Mouse (Mus musculus): ENCODE measurements at regions not wholly inside any gene's neighbourhood (a gene's known extent, or its start where the extent isn't known, plus 50 kb on each side); places are given as distances from the start of the nearest gene placed in this dataset.

GRCm38 (mm10) chr11:19531255-19532003 is 392.7 kb upstream of the Spred2 start:
- WGBS, result 4% methylated on average over 20 of the region's 20 CpGs
- H3K4me2 ChIP-seq, result peak overlapping the region; percentile 48
- 0 out of 2 replicates have a peak, but pooled peaks cover 5% of the 10 kb centered on the region for H3K27me3 ChIP-seq
- H3K4me3 ChIP-seq, result peak overlapping the region; percentile 9; the same call in 1 of the 2 replicates
- H3K36me3 ChIP-seq, result no peaks in the 10 kb centered on the region
- peaks cover 37% of the 10 kb centered on the region for H3K4me1 ChIP-seq (replicated peaks)
- peak; percentile 66 for ATAC-seq (ENCODE audit: low read depth)
- H3K9ac ChIP-seq, result peak overlapping the region; percentile 48
- H3K9me3 ChIP-seq, result no peaks in the 10 kb centered on the region
- peak overlapping the region; percentile 78 for H3K27ac ChIP-seq (replicated peaks)

DNA sequence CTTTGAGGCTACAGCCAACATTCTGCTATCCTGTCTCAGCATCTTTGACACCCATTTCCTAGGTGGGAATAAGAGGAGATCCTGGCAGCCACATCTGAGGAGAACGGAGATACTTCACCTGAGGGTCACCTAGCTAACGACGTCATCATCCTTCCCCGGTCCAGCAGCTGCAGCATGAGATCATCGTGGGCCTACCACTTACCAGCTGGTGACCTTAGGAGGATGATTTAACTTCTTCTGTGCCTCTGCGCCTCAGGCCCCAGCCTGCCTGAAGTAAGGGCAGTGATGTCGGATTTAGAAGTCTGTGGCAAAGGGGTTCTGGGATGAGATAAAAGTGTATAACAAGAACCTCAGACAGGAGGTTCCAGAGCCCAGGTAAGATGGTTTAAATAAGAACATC is 391.3 kb upstream of the Spred2 start:
- H3K9me3 ChIP-seq, result no peaks in the 10 kb centered on the region
- peaks cover 37% of the 10 kb centered on the region for H3K4me1 ChIP-seq (replicated peaks)
- 83% methylated on average over 7 of the region's 7 CpGs for WGBS
- no peak overlapping the region for H3K9ac ChIP-seq
- H3K4me2 ChIP-seq, result no peak overlapping the region
- H3K27me3 ChIP-seq, result 0 out of 2 replicates have a peak, but pooled peaks cover 5% of the 10 kb centered on the region
- no peak for ATAC-seq (ENCODE audit: low read depth)
- no peak overlapping the region for H3K27ac ChIP-seq (replicated peaks)
- H3K4me3 ChIP-seq, result no peak overlapping the region
- no peaks in the 10 kb centered on the region for H3K36me3 ChIP-seq

GRCm38 (mm10) chr11:19533701-19534100 is 390.5 kb upstream of the Spred2 start:
- H3K9me3 ChIP-seq, result no peaks in the 10 kb centered on the region
- peaks cover 35% of the 10 kb centered on the region for H3K4me1 ChIP-seq (replicated peaks)
- no peak overlapping the region for H3K4me3 ChIP-seq
- no peak overlapping the region for H3K9ac ChIP-seq
- H3K27me3 ChIP-seq, result 0 out of 2 replicates have a peak, but pooled peaks cover 5% of the 10 kb centered on the region
- H3K4me2 ChIP-seq, result no peak overlapping the region
- H3K27ac ChIP-seq (replicated peaks), result no peak overlapping the region
- WGBS, result 92% methylated on average over 1 of the region's 1 CpGs
- ATAC-seq (ENCODE audit: low read depth), result no peak
- H3K36me3 ChIP-seq, result no peaks in the 10 kb centered on the region

DNA sequence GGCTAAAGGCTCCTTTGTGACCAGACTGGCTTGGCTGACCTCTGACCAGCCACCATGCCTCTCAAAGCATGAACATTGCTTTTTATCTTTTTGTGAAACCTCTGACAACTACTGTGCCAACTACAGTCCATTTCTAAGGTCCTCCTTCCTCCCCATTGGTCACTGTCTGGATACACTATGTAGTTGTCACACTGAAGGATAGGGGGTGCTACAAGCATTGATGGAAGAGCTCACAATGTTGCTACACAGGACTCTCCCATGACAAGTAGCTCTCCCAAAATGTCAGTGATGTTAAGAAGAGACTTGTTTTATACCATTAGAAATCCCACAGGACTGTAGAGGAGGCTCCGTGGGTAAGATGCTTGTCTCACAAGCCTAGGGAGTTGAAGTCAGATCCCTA is 389.0 kb upstream of the Spred2 start:
- peaks cover 22% of the 10 kb centered on the region for H3K4me1 ChIP-seq (replicated peaks)
- no peak for ATAC-seq (ENCODE audit: low read depth)
- no peak overlapping the region for H3K9ac ChIP-seq
- no peaks in the 10 kb centered on the region for H3K9me3 ChIP-seq
- WGBS, result 67% methylated on average over 1 of the region's 1 CpGs
- H3K4me3 ChIP-seq, result no peak overlapping the region
- no peaks in the 10 kb centered on the region for H3K36me3 ChIP-seq
- 0 out of 2 replicates have a peak, but pooled peaks cover 5% of the 10 kb centered on the region for H3K27me3 ChIP-seq
- H3K27ac ChIP-seq (replicated peaks), result no peak overlapping the region
- H3K4me2 ChIP-seq, result no peak overlapping the region

GRCm38 (mm10) chr11:19546226-19546625 is 377.9 kb upstream of the Spred2 start:
- H3K36me3 ChIP-seq, result no peaks in the 10 kb centered on the region
- H3K27ac ChIP-seq (replicated peaks), result no peak overlapping the region
- no peak for ATAC-seq (ENCODE audit: low read depth)
- no peaks in the 10 kb centered on the region for H3K4me1 ChIP-seq (replicated peaks)
- no peaks in the 10 kb centered on the region for H3K27me3 ChIP-seq
- H3K4me3 ChIP-seq, result no peak overlapping the region
- no peak overlapping the region for H3K9ac ChIP-seq
- H3K9me3 ChIP-seq, result no peaks in the 10 kb centered on the region
- 56% methylated on average over 4 of the region's 4 CpGs for WGBS
- no peak overlapping the region for H3K4me2 ChIP-seq

DNA sequence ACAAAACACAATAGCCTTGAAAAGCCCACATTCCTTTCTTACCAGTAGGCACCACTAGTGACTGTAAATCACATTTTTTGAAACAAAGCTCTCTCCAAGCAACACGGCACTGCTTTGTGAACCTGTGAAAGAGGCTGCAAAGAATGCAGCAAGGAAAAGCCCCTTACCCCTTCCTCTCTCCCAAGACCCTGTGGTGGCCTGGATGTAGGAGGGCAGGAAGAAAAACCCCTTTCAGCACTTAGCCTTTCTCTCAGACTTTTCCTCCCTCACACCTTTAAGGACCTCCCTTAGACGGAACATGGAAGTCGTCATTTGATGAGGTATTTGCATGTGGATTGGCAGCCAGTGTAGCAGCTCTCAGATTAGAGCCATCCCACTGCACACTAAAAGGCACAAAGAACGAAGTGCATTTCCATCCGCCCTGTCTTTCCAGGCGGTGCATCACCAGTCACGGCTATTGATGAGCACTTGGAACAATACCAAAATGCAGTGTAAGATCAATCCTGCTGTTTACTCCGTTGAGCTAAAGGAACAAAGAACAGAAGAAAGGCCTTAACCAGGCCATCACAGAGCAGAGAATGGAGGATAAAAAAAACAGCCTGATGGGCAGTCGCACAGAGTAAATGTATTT is 369.7 kb upstream of the Spred2 start:
- Histone ChIP-seq H3K9me3 (no peaks in the 10 kb centered on the region), H3K4me2 (peak overlapping the region; percentile 20; the same call in 1 of the 2 replicates), H3K27me3 (no peaks in the 10 kb centered on the region), H3K36me3 (no peaks in the 10 kb centered on the region), H3K4me3 (no peak overlapping the region), H3K4me1 (replicated peaks) (peaks cover 17% of the 10 kb centered on the region), H3K9ac (no peak overlapping the region), H3K27ac (replicated peaks) (peak overlapping the region; percentile 59)
- WGBS, result 10% methylated on average over 9 of the region's 9 CpGs
- peak; percentile 85 for ATAC-seq (ENCODE audit: low read depth)

GRCm38 (mm10) chr11:19554947-19555770 is 369.0 kb upstream of the Spred2 start:
- Histone ChIP-seq H3K4me1 (replicated peaks) (peaks cover 17% of the 10 kb centered on the region), H3K9me3 (no peaks in the 10 kb centered on the region), H3K36me3 (no peaks in the 10 kb centered on the region), H3K27ac (replicated peaks) (peak overlapping the region; percentile 59), H3K4me2 (peak overlapping the region; percentile 20), H3K9ac (no peak overlapping the region), H3K27me3 (no peaks in the 10 kb centered on the region), H3K4me3 (no peak overlapping the region)
- WGBS, result 33% methylated on average over 9 of the region's 9 CpGs
- ATAC-seq (ENCODE audit: low read depth), result peak; percentile 82

DNA sequence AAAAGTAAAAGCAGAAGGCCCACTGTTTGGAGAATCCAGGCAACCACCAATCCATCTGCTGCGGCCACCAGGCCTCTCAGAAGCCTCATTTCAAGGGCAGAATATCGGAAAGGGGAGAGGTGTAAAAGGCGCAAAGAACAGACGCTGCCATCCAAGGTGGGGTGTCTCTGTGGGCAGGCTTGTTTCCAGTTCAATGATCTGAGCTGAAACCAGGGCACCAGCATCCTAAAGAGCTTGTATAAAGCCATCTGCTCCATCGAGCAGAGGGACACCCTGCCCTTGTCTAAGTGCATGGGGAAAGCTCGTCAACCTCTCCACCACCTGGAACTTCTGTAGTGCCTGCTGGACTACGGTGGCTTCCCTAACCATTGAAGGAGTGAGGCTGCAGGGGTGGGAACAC is 363.7 kb upstream of the Spred2 start:
- Histone ChIP-seq H3K4me1 (replicated peaks) (peaks cover 4% of the 10 kb centered on the region), H3K27me3 (no peaks in the 10 kb centered on the region), H3K27ac (replicated peaks) (no peak overlapping the region), H3K9me3 (no peaks in the 10 kb centered on the region), H3K4me3 (no peak overlapping the region), H3K9ac (no peak overlapping the region), H3K36me3 (no peaks in the 10 kb centered on the region), H3K4me2 (no peak overlapping the region)
- no peak for ATAC-seq (ENCODE audit: low read depth)
- 86% methylated on average over 7 of the region's 7 CpGs for WGBS

DNA sequence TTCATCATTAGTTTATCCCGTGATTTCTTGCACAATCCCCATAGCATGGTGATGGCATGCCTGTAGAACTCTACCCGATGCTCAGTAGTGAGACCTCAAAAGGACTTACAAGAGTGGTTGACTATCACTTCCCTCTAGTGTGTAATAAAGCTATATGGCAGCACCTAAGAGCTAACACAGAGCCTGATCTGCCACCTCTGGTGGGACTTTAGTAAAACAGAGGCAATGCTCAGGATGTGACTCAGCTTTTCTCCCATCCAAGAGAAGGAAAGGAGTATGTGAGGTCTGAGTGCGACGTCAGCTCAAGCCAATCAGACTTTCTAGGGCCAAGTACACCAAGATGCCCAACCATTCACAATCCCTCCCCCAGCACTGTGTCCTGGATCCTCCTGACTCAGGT is 361.5 kb upstream of the Spred2 start:
- Histone ChIP-seq H3K36me3 (no peaks in the 10 kb centered on the region), H3K9ac (no peak overlapping the region), H3K27me3 (no peaks in the 10 kb centered on the region), H3K9me3 (no peaks in the 10 kb centered on the region), H3K4me1 (replicated peaks) (no peaks in the 10 kb centered on the region), H3K4me2 (no peak overlapping the region), H3K4me3 (no peak overlapping the region), H3K27ac (replicated peaks) (no peak overlapping the region)
- 93% methylated on average over 4 of the region's 4 CpGs for WGBS
- no peak for ATAC-seq (ENCODE audit: low read depth)

DNA sequence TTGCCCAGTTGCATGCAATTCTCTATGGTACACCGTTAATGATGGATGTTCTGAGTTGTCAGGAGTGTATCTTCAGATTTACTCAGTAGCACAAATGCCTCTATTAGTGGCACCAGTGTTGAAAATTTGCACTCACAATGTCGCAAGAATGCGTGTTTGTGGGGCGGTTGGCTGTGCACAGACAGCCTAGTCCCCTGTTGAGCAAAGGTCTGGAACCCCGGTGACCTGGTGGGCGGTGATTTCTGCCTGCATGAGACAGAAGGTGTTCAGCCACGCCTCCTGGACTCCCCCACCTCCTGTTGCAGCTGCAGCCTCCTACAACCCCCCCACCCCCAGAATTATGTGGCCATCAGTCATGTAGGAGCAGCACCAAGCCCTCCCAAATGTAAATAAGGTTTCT is 338.9 kb upstream of the Spred2 start:
- Histone ChIP-seq H3K36me3 (no peaks in the 10 kb centered on the region), H3K9me3 (no peaks in the 10 kb centered on the region), H3K27ac (replicated peaks) (no peak overlapping the region), H3K27me3 (no peaks in the 10 kb centered on the region), H3K4me2 (no peak overlapping the region), H3K9ac (no peak overlapping the region), H3K4me1 (replicated peaks) (no peaks in the 10 kb centered on the region), H3K4me3 (no peak overlapping the region)
- 79% methylated on average over 7 of the region's 7 CpGs for WGBS
- no peak for ATAC-seq (ENCODE audit: low read depth)

DNA sequence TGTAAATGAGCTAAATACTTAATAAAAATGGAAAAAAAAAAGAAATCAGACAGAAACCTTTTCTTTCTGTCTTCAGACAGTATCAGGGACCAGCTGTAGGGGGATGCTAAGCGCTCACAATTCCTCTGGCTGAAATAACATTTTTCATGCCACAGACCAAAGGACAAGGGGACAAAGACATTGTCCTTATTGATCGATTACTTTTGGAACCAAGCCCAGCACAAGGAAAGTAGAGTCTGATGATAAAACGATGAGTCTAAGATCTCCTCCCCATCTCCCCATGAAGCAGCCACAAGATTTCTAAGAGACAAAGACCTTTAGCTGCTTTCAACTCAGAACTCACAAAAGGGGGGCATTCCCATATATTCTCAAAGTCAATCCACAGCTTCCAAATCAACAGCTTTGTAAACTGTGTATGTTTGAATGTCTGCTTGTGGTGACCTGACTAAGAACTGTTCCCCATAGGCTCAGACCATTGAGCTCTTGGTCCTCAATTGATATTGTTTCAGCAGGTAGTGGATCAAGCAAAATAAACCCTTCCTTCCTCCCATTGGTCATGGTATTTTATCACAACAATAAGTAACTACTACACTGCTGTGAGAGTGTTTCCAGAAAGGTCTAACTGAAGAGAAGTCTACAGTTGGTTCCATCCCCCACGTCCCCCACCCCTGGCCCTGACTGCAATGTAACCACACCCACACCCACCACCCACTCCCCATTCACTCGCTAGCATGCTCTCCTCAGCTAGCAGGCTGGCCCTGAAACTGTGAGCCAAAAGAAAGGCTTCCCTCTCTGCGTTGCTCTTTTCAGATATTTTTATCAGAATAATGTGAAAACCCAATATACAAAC is 331.4 kb upstream of the Spred2 start:
- no peaks in the 10 kb centered on the region for H3K27me3 ChIP-seq
- no peak overlapping the region for H3K4me2 ChIP-seq
- 56% methylated on average over 6 of the region's 6 CpGs for WGBS
- no peak overlapping the region for H3K9ac ChIP-seq
- H3K27ac ChIP-seq (replicated peaks), result no peak overlapping the region
- peak; percentile 70 for ATAC-seq (ENCODE audit: low read depth)
- H3K9me3 ChIP-seq, result no peaks in the 10 kb centered on the region
- H3K4me3 ChIP-seq, result no peak overlapping the region
- no peaks in the 10 kb centered on the region for H3K36me3 ChIP-seq
- H3K4me1 ChIP-seq (replicated peaks), result no peaks in the 10 kb centered on the region
